Mouse (Mus musculus): Measurements from ENCODE around the gene Clcn1.

GRCm38 (mm10) chr6:42299362-42299761 lies 12.9 kb downstream of the Clcn1 start:
- no peak for TF ChIP-seq EP300 (IDR thresholded peaks at IDR 0.05)
- no peak for TF ChIP-seq CTCF (IDR thresholded peaks at IDR 0.05)
